Mouse (Mus musculus): Measurements from ENCODE around the gene Kif26b. TPM values are rescaled to one million over a fixed set of nuclear protein-coding genes. Genes with fewer than 3 reads are reported as not detected.

Gene Kif26b
- total RNA-seq (2014; fragmentation: Nextera tagmentation) = not detected in 2 replicates
- total RNA-seq (2017) = 0.06 and 0.16 TPM in 2 replicates
- polyA plus RNA-seq (2012) = 0.02 and 0.04 TPM in 2 replicates

GRCm38 (mm10) chr1:178528431-178529351, at the start of gene Kif26b:
Kif26b (plus strand) TSS chr1:178529125.
- TF ChIP-seq GATA2 (IDR thresholded peaks at IDR 0.05; ENCODE audit: borderline replicate concordance, low read depth, low read length) (no peak), CTCF (IDR thresholded peaks at IDR 0.05; ENCODE audit: low read depth, low read length) (no peak), POLR2AphosphoS5 (IDR thresholded peaks at IDR 0.05; ENCODE audit: insufficient replicate concordance, low read depth, low read length) (no peak), TAL1 (conservative IDR thresholded peaks at IDR 0.05; ENCODE audit: low read depth, low read length) (no peak), GATA1 (IDR thresholded peaks at IDR 0.05; ENCODE audit: borderline replicate concordance, low read length) (no peak)
- DNase-seq (ENCODE audit: low spot score) (no peak), ATAC-seq (ENCODE audit: extremely low read depth, insufficient number of reproducible peaks, low FRiP score, poor library complexity, severe bottlenecking) (no peak)
- Histone ChIP-seq H3K36me3 (replicated peaks) (no peaks in the 10 kb centered on the region), H3K4me1 (ENCODE audit: insufficient read depth, low read depth, low read length) (0 out of 2 replicates have a peak, but pooled peaks cover 4% of the 10 kb centered on the region), H3K4me3 (ENCODE audit: low read depth, low read length) (peak within 1 kb of the TSS; percentile 16; the same call in 1 of the 2 replicates), H3K27me3 (ENCODE audit: insufficient read depth, low read length) (peaks cover 13% of the 10 kb centered on the region; the same call in 1 of the 2 replicates), H3K9me3 (replicated peaks) (peaks cover 38% of the 10 kb centered on the region)

- ATAC-seq (ENCODE audit: extremely low read depth, insufficient number of reproducible peaks, low FRiP score, poor library complexity, severe bottlenecking) = no peak
- DNase-seq (ENCODE audit: low spot score) = no peak
- peaks cover 10% of the 10 kb centered on the region for H3K27me3 ChIP-seq (ENCODE audit: insufficient read depth, low read length)
- H3K4me3 ChIP-seq (ENCODE audit: low read depth, low read length) = no peak overlapping the region
- no peaks in the 10 kb centered on the region for H3K9me3 ChIP-seq (replicated peaks)
- no peaks in the 10 kb centered on the region for H3K36me3 ChIP-seq (replicated peaks)
- TF ChIP-seq GATA2 (IDR thresholded peaks at IDR 0.05; ENCODE audit: borderline replicate concordance, low read depth, low read length) (no peak), TAL1 (conservative IDR thresholded peaks at IDR 0.05; ENCODE audit: low read depth, low read length) (no peak), CTCF (IDR thresholded peaks at IDR 0.05; ENCODE audit: low read depth, low read length) (no peak), POLR2AphosphoS5 (IDR thresholded peaks at IDR 0.05; ENCODE audit: insufficient replicate concordance, low read depth, low read length) (no peak), GATA1 (IDR thresholded peaks at IDR 0.05; ENCODE audit: borderline replicate concordance, low read length) (no peak)
- H3K4me1 ChIP-seq (ENCODE audit: insufficient read depth, low read depth, low read length) = no peaks in the 10 kb centered on the region
Observed at GRCm38 (mm10) chr1:178483854-178484253, 45.1 kb upstream of the Kif26b start.

- H3K4me3 ChIP-seq (ENCODE audit: low read depth, low read length) = no peak overlapping the region
- DNase-seq (ENCODE audit: low spot score) (no peak), ATAC-seq (ENCODE audit: extremely low read depth, insufficient number of reproducible peaks, low FRiP score, poor library complexity, severe bottlenecking) (no peak)
- TF ChIP-seq GATA1 (IDR thresholded peaks at IDR 0.05; ENCODE audit: borderline replicate concordance, low read length) (no peak), CTCF (IDR thresholded peaks at IDR 0.05; ENCODE audit: low read depth, low read length) (no peak), TAL1 (conservative IDR thresholded peaks at IDR 0.05; ENCODE audit: low read depth, low read length) (no peak), GATA2 (IDR thresholded peaks at IDR 0.05; ENCODE audit: borderline replicate concordance, low read depth, low read length) (no peak)
- no peaks in the 10 kb centered on the region for H3K4me1 ChIP-seq (ENCODE audit: insufficient read depth, low read depth, low read length)
- no peaks in the 10 kb centered on the region for H3K36me3 ChIP-seq (replicated peaks)
- H3K9me3 ChIP-seq (replicated peaks) = no peaks in the 10 kb centered on the region
- H3K27me3 ChIP-seq (ENCODE audit: insufficient read depth, low read length) = peaks cover 13% of the 10 kb centered on the region
Observed at GRCm38 (mm10) chr1:178485138-178485867, 43.6 kb upstream of the Kif26b start.

GRCm38 (mm10) chr1:178485868-178486220, 43.1 kb upstream of the Kif26b start:
- H3K4me1 ChIP-seq (ENCODE audit: insufficient read depth, low read depth, low read length) = no peaks in the 10 kb centered on the region
- no peak overlapping the region for H3K4me3 ChIP-seq (ENCODE audit: low read depth, low read length)
- H3K36me3 ChIP-seq (replicated peaks) = no peaks in the 10 kb centered on the region
- no peak for TF ChIP-seq GATA1 (IDR thresholded peaks at IDR 0.05; ENCODE audit: borderline replicate concordance, low read length)
- no peak for TF ChIP-seq TAL1 (conservative IDR thresholded peaks at IDR 0.05; ENCODE audit: low read depth, low read length)
- no peak for TF ChIP-seq POLR2AphosphoS5 (IDR thresholded peaks at IDR 0.05; ENCODE audit: insufficient replicate concordance, low read depth, low read length)
- TF ChIP-seq GATA2 (IDR thresholded peaks at IDR 0.05; ENCODE audit: borderline replicate concordance, low read depth, low read length) = no peak
- no peak for TF ChIP-seq CTCF (IDR thresholded peaks at IDR 0.05; ENCODE audit: low read depth, low read length)
- H3K9me3 ChIP-seq (replicated peaks) = no peaks in the 10 kb centered on the region
- peaks cover 13% of the 10 kb centered on the region for H3K27me3 ChIP-seq (ENCODE audit: insufficient read depth, low read length)
- DNase-seq (ENCODE audit: low spot score) (no peak), ATAC-seq (ENCODE audit: extremely low read depth, insufficient number of reproducible peaks, low FRiP score, poor library complexity, severe bottlenecking) (no peak)

GRCm38 (mm10) chr1:178486828-178487227, 42.1 kb upstream of the Kif26b start:
- H3K9me3 ChIP-seq (replicated peaks) = no peaks in the 10 kb centered on the region
- ATAC-seq (ENCODE audit: extremely low read depth, insufficient number of reproducible peaks, low FRiP score, poor library complexity, severe bottlenecking) (no peak), DNase-seq (ENCODE audit: low spot score) (no peak)
- no peaks in the 10 kb centered on the region for H3K36me3 ChIP-seq (replicated peaks)
- no peaks in the 10 kb centered on the region for H3K4me1 ChIP-seq (ENCODE audit: insufficient read depth, low read depth, low read length)
- H3K4me3 ChIP-seq (ENCODE audit: low read depth, low read length) = no peak overlapping the region
- TF ChIP-seq POLR2AphosphoS5 (IDR thresholded peaks at IDR 0.05; ENCODE audit: insufficient replicate concordance, low read depth, low read length) (no peak), TAL1 (conservative IDR thresholded peaks at IDR 0.05; ENCODE audit: low read depth, low read length) (no peak), CTCF (IDR thresholded peaks at IDR 0.05; ENCODE audit: low read depth, low read length) (no peak), GATA2 (IDR thresholded peaks at IDR 0.05; ENCODE audit: borderline replicate concordance, low read depth, low read length) (no peak), GATA1 (IDR thresholded peaks at IDR 0.05; ENCODE audit: borderline replicate concordance, low read length) (no peak)
- peaks cover 16% of the 10 kb centered on the region for H3K27me3 ChIP-seq (ENCODE audit: insufficient read depth, low read length)

GRCm38 (mm10) chr1:178489127-178489526, 39.8 kb upstream of the Kif26b start:
- TF ChIP-seq GATA1 (IDR thresholded peaks at IDR 0.05; ENCODE audit: borderline replicate concordance, low read length) (no peak), CTCF (IDR thresholded peaks at IDR 0.05; ENCODE audit: low read depth, low read length) (no peak), TAL1 (conservative IDR thresholded peaks at IDR 0.05; ENCODE audit: low read depth, low read length) (no peak), GATA2 (IDR thresholded peaks at IDR 0.05; ENCODE audit: borderline replicate concordance, low read depth, low read length) (no peak), POLR2AphosphoS5 (IDR thresholded peaks at IDR 0.05; ENCODE audit: insufficient replicate concordance, low read depth, low read length) (no peak)
- H3K9me3 ChIP-seq (replicated peaks) = no peaks in the 10 kb centered on the region
- H3K4me3 ChIP-seq (ENCODE audit: low read depth, low read length) = no peak overlapping the region
- ATAC-seq (ENCODE audit: extremely low read depth, insufficient number of reproducible peaks, low FRiP score, poor library complexity, severe bottlenecking) (no peak), DNase-seq (ENCODE audit: low spot score) (no peak)
- no peaks in the 10 kb centered on the region for H3K4me1 ChIP-seq (ENCODE audit: insufficient read depth, low read depth, low read length)
- H3K27me3 ChIP-seq (ENCODE audit: insufficient read depth, low read length) = peaks cover 24% of the 10 kb centered on the region
- H3K36me3 ChIP-seq (replicated peaks) = no peaks in the 10 kb centered on the region

All from G1E (cell line).